In the genomic region with DNA sequence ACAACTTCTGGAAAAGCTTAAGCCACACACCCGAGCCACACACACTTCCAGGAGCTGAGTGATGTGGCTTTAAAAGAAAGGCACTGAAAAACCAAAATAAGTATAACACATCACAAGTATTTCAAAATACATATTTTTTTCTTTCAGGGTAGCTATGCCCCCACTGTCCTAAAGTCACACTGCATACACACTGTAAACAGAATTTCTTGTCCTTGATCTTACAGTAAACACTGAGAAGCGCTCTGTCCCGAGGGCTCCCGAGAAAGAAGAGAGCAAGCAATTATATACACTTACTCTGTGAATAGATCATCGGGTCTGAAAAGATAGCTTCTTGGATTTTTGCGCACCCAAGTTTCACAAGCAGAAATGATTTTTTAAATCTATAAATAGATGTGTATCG, we compare ENCODE assay signal across 21 mouse cellular contexts. TPM values are rescaled to one million over a fixed set of nuclear protein-coding genes. Genes with fewer than 3 reads are reported as not detected.
DNase-seq lines count a peak whose midpoint lies in the region; ATAC-seq and TF ChIP-seq lines count a peak whose summit lies in the region.
"Had no signal": no experiment of that assay in that cellular context is flagged by ENCODE, and none has a peak within 500 bp of the region (broad histone marks: within the 10 kb centered on the region; RNA-seq: fewer than 3 reads in every experiment).

No protein-coding gene starts in this region.

- peak; percentile 54; the same call in 1 of the 2 replicates for ATAC-seq in lung, embryonic 14.5 days (ENCODE audit: insufficient read depth)
- ATAC-seq in lung, embryonic 16.5 days (ENCODE audit: low read depth) = 0 out of 2 replicates have a peak, but pooled peaks have one; percentile 15
- peak; percentile 77 for ATAC-seq in lung, postnatal 0 days
- ATAC-seq: activated CD4-positive, CD25-positive, alpha-beta regulatory T cell, adult 4 months; CD4-positive, CD25-positive, alpha-beta regulatory T cell, adult 4 months; Patski had no signal

- DNase-seq in lung, embryonic 14.5 days = peak; percentile 24
- no peak for DNase-seq in lung, adult 18-20 months
- no peak for DNase-seq in lung, postnatal 10 days
- peak; percentile 32 for DNase-seq in lung, postnatal 0 days (ENCODE audit: low spot score)
- no peak for DNase-seq in lung, postnatal 4 days
- DNase-seq: adrenal gland, adult 2 months; adrenal gland, adult 8-10 months; adrenal gland, postnatal 10 days; adrenal gland, postnatal 14 days; adrenal gland, postnatal 25 days; adrenal gland, postnatal 36 days; B cell, adult 2 months; cerebellum, adult 11 months; cerebellum, adult 11-12 months; cerebellum, adult 18-20 months had no signal

- no peak overlapping the region for H3K4me2 ChIP-seq in lung, embryonic 14.5 days
- no peak overlapping the region for H3K4me2 ChIP-seq in lung, embryonic 16.5 days (ENCODE audit: low read depth, low read length)
- H3K4me2 ChIP-seq in lung, postnatal 0 days (replicated peaks; ENCODE audit: low read depth, low read length) = no peak overlapping the region

- no peaks in the 10 kb centered on the region for H3K4me1 ChIP-seq in lung, embryonic 14.5 days (ENCODE audit: insufficient read depth)
- H3K4me1 ChIP-seq in lung, embryonic 16.5 days (replicated peaks; ENCODE audit: control insufficient read depth, insufficient read depth, low read length) = no peaks in the 10 kb centered on the region
- H3K4me1 ChIP-seq in lung, postnatal 0 days (ENCODE audit: insufficient read depth, low read depth, low read length) = no peaks in the 10 kb centered on the region

- no peak overlapping the region for H3K27ac ChIP-seq in lung, embryonic 14.5 days (ENCODE audit: low read depth)
- no peak overlapping the region for H3K27ac ChIP-seq in lung, embryonic 16.5 days (ENCODE audit: low read length)
- no peak overlapping the region for H3K27ac ChIP-seq in lung, postnatal 0 days (ENCODE audit: low read length)

- no peaks in the 10 kb centered on the region for H3K27me3 ChIP-seq in lung, embryonic 14.5 days (ENCODE audit: insufficient read depth, low read length)
- H3K27me3 ChIP-seq in lung, embryonic 16.5 days (ENCODE audit: control insufficient read depth, insufficient read depth, low read depth, low read length) = no peaks in the 10 kb centered on the region
- no peaks in the 10 kb centered on the region for H3K27me3 ChIP-seq in lung, postnatal 0 days (replicated peaks; ENCODE audit: insufficient read depth, low read length)
- H3K27me3 ChIP-seq: CH12.LX, Patski had no signal

- H3K4me3 ChIP-seq in lung, embryonic 14.5 days (ENCODE audit: low read depth, low read length) = no peak overlapping the region
- H3K4me3 ChIP-seq in lung, embryonic 16.5 days (ENCODE audit: low read length) = no peak overlapping the region
- H3K4me3 ChIP-seq in lung, postnatal 0 days (ENCODE audit: low read depth, low read length) = no peak overlapping the region

- no peak for TF ChIP-seq CTCF in lung, embryonic 14.5 days (IDR thresholded peaks at IDR 0.05; ENCODE audit: low read depth)
- TF ChIP-seq CTCF in lung, postnatal 0 days (IDR thresholded peaks at IDR 0.05) = no peak

- no peak overlapping the region for H3K9ac ChIP-seq in lung, embryonic 14.5 days
- no peak overlapping the region for H3K9ac ChIP-seq in lung, embryonic 16.5 days (ENCODE audit: low read length)
- H3K9ac ChIP-seq in lung, postnatal 0 days (replicated peaks; ENCODE audit: low read depth) = no peak overlapping the region

- H3K9me3 ChIP-seq in lung, embryonic 14.5 days (ENCODE audit: low read depth, low read length) = no peaks in the 10 kb centered on the region
- H3K9me3 ChIP-seq in lung, embryonic 16.5 days (ENCODE audit: control insufficient read depth, low read length) = no peaks in the 10 kb centered on the region
- no peaks in the 10 kb centered on the region for H3K9me3 ChIP-seq in lung, postnatal 0 days (ENCODE audit: low read length)
- H3K9me3 ChIP-seq: G1E had no signal

- no peaks in the 10 kb centered on the region for H3K36me3 ChIP-seq in lung, embryonic 14.5 days (ENCODE audit: insufficient read depth)
- H3K36me3 ChIP-seq in lung, embryonic 16.5 days (ENCODE audit: control insufficient read depth, insufficient read depth, low read length) = no peaks in the 10 kb centered on the region
- H3K36me3 ChIP-seq in lung, postnatal 0 days (ENCODE audit: insufficient read depth, low read length) = no peaks in the 10 kb centered on the region
- H3K36me3 ChIP-seq: G1E had no signal

- 48% methylated on average over 7 of the region's 7 CpGs for WGBS in lung, embryonic 14.5 days
- 46% methylated on average over 7 of the region's 7 CpGs for WGBS in lung, embryonic 16.5 days
- WGBS in lung, postnatal 0 days = 47% methylated on average over 7 of the region's 7 CpGs

- TF ChIP-seq EP300 in lung, postnatal 0 days (IDR thresholded peaks at IDR 0.05) = no peak

RNA-seq across cellular contexts. Expression of a gene that starts 25.0 kb away (rescaled TPM):
- polyA plus RNA-seq in lung, embryonic 14.5 days (2014; fragmentation: Nextera tagmentation; extraction: Ambion mirVana) = 266 and 268 TPM in 2 replicates
- 212 and 230 TPM in 2 replicates for polyA plus RNA-seq in lung, embryonic 16.5 days (2015; fragmentation: Nextera tagmentation; extraction: Ambion mirVana)
- 107 and 117 TPM in 2 replicates for polyA plus RNA-seq in lung, postnatal 0 days (2015; fragmentation: Nextera tagmentation; extraction: Ambion mirVana)

Comparison
In these comparisons a context has a peak if more than half of its experiments do, and no peak if none do; other contexts are left out.
1. DNase-seq: peak in lung, embryonic 14.5 days (single experiment) and lung, postnatal 0 days (single experiment); none in lung, adult 18-20 months (0 of 2), lung, postnatal 10 days (single experiment) and lung, postnatal 4 days (0 of 2).
2. ATAC-seq: peak in every context shown above with its lines; median percentile 77 in lung, postnatal 0 days; 54 in lung, embryonic 14.5 days; 15 in lung, embryonic 16.5 days.